Mouse (Mus musculus) hindbrain, postnatal 0 days (tissue): ENCODE results near the gene Auts2. TPM values are rescaled to one million over a fixed set of nuclear protein-coding genes. Genes with fewer than 3 reads are reported as not detected.

ENCODE experiments used
- ATAC-seq: fragments of 200-750 bp; cut with Nextera tagmentation; 2 replicates; pipeline ENCODE4 v1.8.0; 2017; ENCODE audit warnings: mild to moderate bottlenecking, moderate TSS enrichment, moderate library complexity
- DNase-seq: peaks from one replicate; pipeline ENCODE4 v3.0.0-alpha.2; 2015; ENCODE audit warnings: low spot score
- H3K27ac ChIP-seq: fragments of 300-500 bp; sonication (generic); 2 replicates; pipeline ENCODE4 v1.5.1; 2014; ENCODE audit warnings: mild to moderate bottlenecking
- H3K27me3 ChIP-seq: fragments of 300-500 bp; sonication (generic); 2 replicates; pipeline ENCODE4 v1.6.1; 2014; ENCODE audit warnings: low read length, mixed read lengths; ENCODE audit not compliant: insufficient read depth
- H3K36me3 ChIP-seq: fragments of 300-500 bp; sonication (generic); 2 replicates; pipeline ENCODE4 v1.6.1; 2014; ENCODE audit warnings: low read length, mixed read lengths; ENCODE audit not compliant: insufficient read depth
- H3K4me1 ChIP-seq: fragments of 300-500 bp; sonication (generic); 2 replicates; pipeline ENCODE4 v1.6.1; 2014; ENCODE audit warnings: antibody characterized with exemption, low read length, mixed read lengths; ENCODE audit not compliant: insufficient read depth
- H3K4me2 ChIP-seq: fragments of 300-500 bp; sonication (generic); 2 replicates; pipeline ENCODE4 v1.6.1; 2014; ENCODE audit warnings: low read depth, mild to moderate bottlenecking, low read length, moderate library complexity, mixed read lengths
- H3K4me3 ChIP-seq: fragments of 300-500 bp; sonication (generic); 2 replicates; pipeline ENCODE4 v1.5.1; 2014; ENCODE audit warnings: low read length
- H3K9ac ChIP-seq: fragments of 300-500 bp; sonication (generic); replicated peaks from 2 replicates; pipeline ENCODE4 v1.6.1; 2014; ENCODE audit warnings: mild to moderate bottlenecking, low read length, moderate library complexity, mixed read lengths
- H3K9me3 ChIP-seq: fragments of 300-500 bp; sonication (generic); 2 replicates; pipeline ENCODE4 v1.6.1; 2016; ENCODE audit warnings: low read length, mixed read lengths
- CTCF ChIP-seq: IDR thresholded peaks from 2 replicates; pipeline ENCODE4 v1.5.1; 2016; ENCODE audit warnings: antibody characterized with exemption, control low read depth, low read depth
- WGBS: fragments of 180-500 bp; shearing (Covaris S2); extraction: QIAGEN DNeasy Blood & Tissue Kit; methylation state at CpG from one replicate; pipeline ENCODE4 v1.1.7; 2014; 5-methylcytosine and 5-hydroxymethylcytosine counted together
- polyA plus RNA-seq: library from polyadenylated mRNA; unstranded; fragments of >200 nt; fragmentation: Nextera tagmentation; extraction: Ambion mirVana; gene quantifications from 2 replicates; pipeline ENCODE4 v1.2.1, GENCODE M21; 2015
- total RNA-seq: library from RNA; depleted of rRNA; stranded (reverse); fragments of >200 nt; gene quantifications from 2 replicates; pipeline ENCODE4 v1.2.3, GENCODE M21; 2014

The Auts2 gene
- total and polyA plus RNA-seq, 2 experiments from 2014 or later, result 39.3 to 54.9 TPM

- peak overlapping the region; percentile 88 for H3K4me3 ChIP-seq
- peaks cover 12% of the 10 kb centered on the region for H3K4me1 ChIP-seq
- WGBS, result under 1% methylated on average over 28 of the region's 28 CpGs
- no peak for TF ChIP-seq CTCF
- H3K27ac ChIP-seq, result peak overlapping the region; percentile 83
- no peaks in the 10 kb centered on the region for H3K9me3 ChIP-seq
- no peaks in the 10 kb centered on the region for H3K36me3 ChIP-seq
- peak overlapping the region; percentile 72 for H3K4me2 ChIP-seq
- ATAC-seq (no peak; the same call in 1 of the 2 replicates), DNase-seq (peak; percentile 62)
- peak overlapping the region; percentile 80 for H3K9ac ChIP-seq
- no peaks in the 10 kb centered on the region for H3K27me3 ChIP-seq
These were observed 643 bp downstream of the Auts2 start for GRCm38 (mm10) chr5:132542381-132543020.

- peaks cover 12% of the 10 kb centered on the region for H3K4me1 ChIP-seq
- no peaks in the 10 kb centered on the region for H3K36me3 ChIP-seq
- TF ChIP-seq CTCF, result no peak
- peak overlapping the region; percentile 72 for H3K4me2 ChIP-seq
- under 1% methylated on average over 14 of the region's 21 CpGs for WGBS
- peak overlapping the region; percentile 88 for H3K4me3 ChIP-seq
- peak; percentile 61 for DNase-seq
- H3K27me3 ChIP-seq, result no peaks in the 10 kb centered on the region
- ATAC-seq, result no peak
- peak overlapping the region; percentile 83 for H3K27ac ChIP-seq
- H3K9ac ChIP-seq, result peak overlapping the region; percentile 80
- H3K9me3 ChIP-seq, result no peaks in the 10 kb centered on the region
These were observed 1.2 kb downstream of the Auts2 start for GRCm38 (mm10) chr5:132541951-132542350.

- ATAC-seq, result no peak
- under 1% methylated on average over 46 of the region's 46 CpGs for WGBS
These were observed 1.7 kb downstream of the Auts2 start for GRCm38 (mm10) chr5:132541371-132541931.

GRCm38 (mm10) chr5:132540841-132541311 lies 2.3 kb downstream of the Auts2 start:
- Histone ChIP-seq H3K27me3 (no peaks in the 10 kb centered on the region), H3K4me1 (peaks cover 12% of the 10 kb centered on the region), H3K4me2 (peak overlapping the region; percentile 72), H3K9me3 (no peaks in the 10 kb centered on the region), H3K4me3 (peak overlapping the region; percentile 88), H3K27ac (peak overlapping the region; percentile 83), H3K36me3 (no peaks in the 10 kb centered on the region), H3K9ac (peak overlapping the region; percentile 80)
- WGBS, result under 1% methylated on average over 7 of the region's 7 CpGs
- ATAC-seq (no peak), DNase-seq (peak; percentile 52)
- TF ChIP-seq CTCF, result peak; percentile 33; the same call in 1 of the 2 replicates

More at GRCm38 (mm10) chr5:132541371-132541931, 1.7 kb downstream of the Auts2 start:
- Histone ChIP-seq H3K4me1 (peaks cover 12% of the 10 kb centered on the region), H3K4me2 (peak overlapping the region; percentile 72), H3K9ac (peak overlapping the region; percentile 80), H3K36me3 (no peaks in the 10 kb centered on the region), H3K27ac (peak overlapping the region; percentile 83), H3K9me3 (no peaks in the 10 kb centered on the region), H3K4me3 (peak overlapping the region; percentile 88), H3K27me3 (no peaks in the 10 kb centered on the region)
- no peak for TF ChIP-seq CTCF
- DNase-seq, result peak; percentile 42

- no peak overlapping the region for H3K4me2 ChIP-seq
- H3K4me1 ChIP-seq, result peaks cover 17% of the 10 kb centered on the region
- no peak overlapping the region for H3K9ac ChIP-seq
- ATAC-seq, result no peak
- H3K36me3 ChIP-seq, result no peaks in the 10 kb centered on the region
- no peaks in the 10 kb centered on the region for H3K27me3 ChIP-seq
- H3K27ac ChIP-seq, result no peak overlapping the region
- 86% methylated on average over 4 of the region's 4 CpGs for WGBS
- no peak overlapping the region for H3K4me3 ChIP-seq
- DNase-seq, result no peak
- no peak for TF ChIP-seq CTCF
- H3K9me3 ChIP-seq, result no peaks in the 10 kb centered on the region
These were observed 5.7 kb downstream of the Auts2 start for GRCm38 (mm10) chr5:132537475-132537874.

- no peak overlapping the region for H3K4me2 ChIP-seq
- H3K4me1 ChIP-seq, result 0 out of 2 replicates have a peak, but pooled peaks cover 9% of the 10 kb centered on the region
- TF ChIP-seq CTCF, result no peak
- H3K4me3 ChIP-seq, result no peak overlapping the region
- no peaks in the 10 kb centered on the region for H3K9me3 ChIP-seq
- H3K36me3 ChIP-seq, result no peaks in the 10 kb centered on the region
- no peak overlapping the region for H3K9ac ChIP-seq
- H3K27me3 ChIP-seq, result no peaks in the 10 kb centered on the region
- WGBS, result 53% methylated on average over 3 of the region's 3 CpGs
- DNase-seq (no peak), ATAC-seq (no peak)
- no peak overlapping the region for H3K27ac ChIP-seq
These were observed 16.7 kb downstream of the Auts2 start for GRCm38 (mm10) chr5:132526395-132526794.
